Mouse (Mus musculus): ENCODE results near the gene Pcdh9. TPM values are rescaled to one million over a fixed set of nuclear protein-coding genes. Genes with fewer than 3 reads are reported as not detected.

Pcdh9 gene
- polyA plus RNA-seq, 1 experiment from 2014 or later: 8.3 TPM

DNA sequence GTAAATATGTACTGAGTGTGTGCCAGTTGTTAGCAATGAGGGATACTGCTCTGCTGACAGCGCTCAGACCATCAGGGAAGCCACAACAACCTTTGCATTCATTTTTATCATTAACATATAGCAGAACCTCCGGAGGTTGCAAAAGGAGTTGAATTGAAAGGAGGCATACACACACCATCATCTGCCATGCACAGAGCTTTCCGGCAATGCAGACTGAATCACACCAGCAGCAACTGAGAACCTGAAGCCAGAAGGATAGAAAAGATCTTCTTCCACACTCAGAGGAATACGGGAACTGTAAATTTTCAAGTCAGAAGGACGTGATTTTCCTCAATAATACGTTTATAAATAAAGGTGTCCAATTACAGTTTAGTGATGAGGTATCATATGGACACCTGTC, 747.1 kb downstream of the Pcdh9 start:
- H3K27me3 ChIP-seq (replicated peaks): no peaks in the 10 kb centered on the region
- peaks cover 3% of the 10 kb centered on the region; the same call in 1 of the 2 replicates for H3K4me1 ChIP-seq
- H3K36me3 ChIP-seq: no peaks in the 10 kb centered on the region
- no peak overlapping the region for H3K4me3 ChIP-seq
- WGBS: 73% methylated on average over 6 of the region's 6 CpGs
- H3K9ac ChIP-seq: no peak overlapping the region
- H3K9me3 ChIP-seq: no peaks in the 10 kb centered on the region
- H3K27ac ChIP-seq (replicated peaks): no peak overlapping the region
- ATAC-seq (ENCODE audit: extremely low read depth, insufficient number of reproducible peaks, low FRiP score, low TSS enrichment): no peak
- no peak overlapping the region for H3K4me2 ChIP-seq

DNA sequence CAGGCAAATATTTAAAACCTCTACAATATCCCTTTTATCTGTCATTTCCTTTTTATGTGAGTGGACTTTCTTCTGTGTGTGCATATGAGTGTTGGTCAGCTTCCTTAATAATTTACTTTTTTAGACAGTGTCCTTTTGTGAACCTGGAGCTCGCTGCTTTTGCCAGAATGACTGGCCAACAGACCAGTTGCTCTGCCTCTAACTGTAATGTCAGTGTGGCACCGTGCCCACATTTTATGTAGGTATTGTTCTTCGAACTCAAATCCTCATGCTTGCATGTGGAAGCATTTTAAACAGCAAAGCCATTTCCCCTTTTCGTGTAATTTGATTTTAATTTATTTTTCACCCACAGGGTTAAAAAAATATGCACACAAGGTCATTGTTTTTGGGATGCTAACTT, 748.4 kb downstream of the Pcdh9 start:
- H3K9me3 ChIP-seq: no peaks in the 10 kb centered on the region
- 69% methylated on average over 4 of the region's 4 CpGs for WGBS

DNA sequence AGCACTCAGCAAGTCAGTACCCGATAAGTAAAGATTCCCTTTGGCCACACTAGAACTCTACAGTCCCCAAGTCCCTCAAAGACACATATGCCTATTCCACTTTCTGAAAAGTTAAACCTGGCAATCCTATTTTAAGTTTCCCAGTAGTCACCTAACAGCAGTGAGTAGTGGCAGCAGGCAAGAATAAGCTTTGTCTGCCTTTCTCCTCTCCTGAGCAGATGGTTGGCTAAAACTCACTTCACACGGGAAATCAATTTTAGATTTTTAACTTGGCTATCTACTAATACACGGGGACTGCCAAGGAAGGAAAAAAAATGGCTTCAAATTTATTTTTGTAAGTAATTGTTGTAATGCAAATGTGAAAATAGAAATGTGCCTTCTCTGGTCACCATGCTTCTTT, 763.5 kb downstream of the Pcdh9 start:
- H3K4me2 ChIP-seq: no peak overlapping the region
- no peak overlapping the region for H3K4me3 ChIP-seq
- H3K27ac ChIP-seq (replicated peaks): no peak overlapping the region
- no peaks in the 10 kb centered on the region for H3K9me3 ChIP-seq
- no peak overlapping the region for H3K9ac ChIP-seq
- no peaks in the 10 kb centered on the region for H3K27me3 ChIP-seq (replicated peaks)
- no peaks in the 10 kb centered on the region for H3K4me1 ChIP-seq
- ATAC-seq (ENCODE audit: extremely low read depth, insufficient number of reproducible peaks, low FRiP score, low TSS enrichment): no peak
- no peaks in the 10 kb centered on the region for H3K36me3 ChIP-seq
- 78% methylated on average over 3 of the region's 3 CpGs for WGBS

More for the DNA sequence above, 748.4 kb downstream of the Pcdh9 start:
- ATAC-seq (ENCODE audit: extremely low read depth, insufficient number of reproducible peaks, low FRiP score, low TSS enrichment): no peak
- Histone ChIP-seq H3K36me3 (no peaks in the 10 kb centered on the region), H3K4me3 (no peak overlapping the region), H3K9ac (no peak overlapping the region), H3K4me1 (peaks cover 3% of the 10 kb centered on the region; the same call in 1 of the 2 replicates), H3K27me3 (replicated peaks) (no peaks in the 10 kb centered on the region), H3K27ac (replicated peaks) (no peak overlapping the region), H3K4me2 (no peak overlapping the region)

DNA sequence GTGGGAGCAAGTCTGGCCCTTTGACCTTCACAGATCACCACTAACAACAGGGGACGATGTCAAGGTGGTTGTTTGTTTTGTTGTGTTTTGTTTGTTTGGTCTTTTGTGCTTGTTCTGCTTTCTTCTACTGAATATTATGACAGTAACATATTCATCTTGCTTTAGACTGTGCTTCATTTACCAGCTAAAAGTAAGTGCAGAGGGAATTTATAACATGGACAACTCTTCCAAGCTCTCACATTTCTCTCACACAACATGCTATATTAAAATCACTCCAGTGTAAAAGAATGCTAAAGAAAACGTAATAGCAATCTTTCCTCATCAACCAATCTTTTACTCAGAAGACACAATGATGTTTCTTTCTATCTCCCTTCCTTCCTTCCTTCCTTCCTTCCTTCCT, 787.7 kb downstream of the Pcdh9 start:
- H3K27ac ChIP-seq (replicated peaks): no peak overlapping the region
- 50% methylated on average over 2 of the region's 2 CpGs for WGBS
- H3K36me3 ChIP-seq: no peaks in the 10 kb centered on the region
- no peak overlapping the region for H3K4me2 ChIP-seq
- H3K4me3 ChIP-seq: no peak overlapping the region
- no peak overlapping the region for H3K9ac ChIP-seq
- ATAC-seq (ENCODE audit: extremely low read depth, insufficient number of reproducible peaks, low FRiP score, low TSS enrichment): no peak
- H3K9me3 ChIP-seq: no peaks in the 10 kb centered on the region
- H3K27me3 ChIP-seq (replicated peaks): no peaks in the 10 kb centered on the region
- H3K4me1 ChIP-seq: no peaks in the 10 kb centered on the region

DNA sequence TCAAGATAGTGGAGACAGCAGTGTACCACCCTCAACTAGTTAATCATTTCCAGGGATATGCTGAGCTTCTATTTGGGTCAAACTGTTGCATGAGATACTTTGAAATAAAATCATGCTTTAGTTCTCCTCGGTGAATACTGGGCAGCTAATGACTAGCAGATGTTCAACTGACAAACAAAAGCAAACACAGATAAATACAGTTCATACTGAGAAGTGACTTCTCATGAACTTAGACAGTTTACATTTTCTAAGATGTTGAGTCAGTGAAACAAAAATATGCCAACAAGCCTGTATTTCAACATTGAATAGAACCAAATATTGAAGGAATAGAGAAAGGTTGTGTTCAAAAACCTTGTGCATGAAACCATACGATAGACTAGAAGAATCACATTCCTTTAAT, 795.4 kb downstream of the Pcdh9 start:
- Histone ChIP-seq H3K4me1 (peaks cover 28% of the 10 kb centered on the region), H3K36me3 (no peaks in the 10 kb centered on the region), H3K4me2 (no peak overlapping the region), H3K9me3 (no peaks in the 10 kb centered on the region), H3K4me3 (no peak overlapping the region), H3K27me3 (replicated peaks) (no peaks in the 10 kb centered on the region), H3K27ac (replicated peaks) (no peak overlapping the region), H3K9ac (no peak overlapping the region)
- 55% methylated on average over 2 of the region's 2 CpGs for WGBS
- no peak for ATAC-seq (ENCODE audit: extremely low read depth, insufficient number of reproducible peaks, low FRiP score, low TSS enrichment)

DNA sequence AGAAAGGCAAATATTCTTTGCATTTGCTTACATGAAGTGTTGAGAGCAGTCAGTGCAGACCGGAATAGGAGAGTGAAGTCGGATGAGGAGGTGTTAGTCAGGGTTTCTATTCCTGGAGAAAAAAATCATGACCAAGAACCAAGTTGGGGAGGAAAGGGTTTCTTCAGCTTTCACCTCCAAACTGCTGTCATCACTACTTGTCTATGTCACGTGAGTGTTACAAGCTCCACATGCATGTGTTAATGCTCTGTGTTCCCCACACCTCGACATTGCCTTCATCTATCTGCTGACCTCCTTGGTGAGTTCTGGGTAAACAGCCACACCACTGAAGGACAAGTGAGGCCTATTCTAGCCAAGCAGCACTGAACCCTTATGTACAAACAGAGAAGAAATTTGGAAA, 797.7 kb downstream of the Pcdh9 start:
- Histone ChIP-seq H3K9ac (no peak overlapping the region), H3K9me3 (no peaks in the 10 kb centered on the region), H3K27ac (replicated peaks) (peak overlapping the region; percentile 78), H3K4me1 (peaks cover 28% of the 10 kb centered on the region), H3K36me3 (no peaks in the 10 kb centered on the region), H3K4me2 (no peak overlapping the region; the same call in 1 of the 2 replicates), H3K27me3 (replicated peaks) (no peaks in the 10 kb centered on the region), H3K4me3 (no peak overlapping the region)
- no peak for ATAC-seq (ENCODE audit: extremely low read depth, insufficient number of reproducible peaks, low FRiP score, low TSS enrichment)
- 23% methylated on average over 4 of the region's 4 CpGs for WGBS

DNA sequence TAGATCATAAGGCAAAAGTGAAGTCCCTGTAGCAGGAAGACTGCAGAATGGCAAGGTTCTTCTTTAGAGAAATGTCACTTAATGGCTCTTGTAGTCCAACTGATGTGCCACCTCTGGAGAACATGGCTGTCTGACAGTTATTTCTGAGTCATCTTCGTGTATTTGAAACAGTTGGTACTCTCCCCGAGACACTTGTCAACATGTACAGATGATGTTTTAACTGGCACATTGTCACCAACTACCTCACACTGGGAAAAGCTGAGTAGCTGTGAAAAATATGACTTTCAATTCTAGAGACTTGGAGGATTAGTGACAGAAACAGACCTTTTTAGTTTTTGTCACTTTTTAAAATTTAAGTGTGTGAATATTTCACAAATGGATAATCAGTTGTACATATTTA, 804.8 kb downstream of the Pcdh9 start:
- Histone ChIP-seq H3K9ac (no peak overlapping the region), H3K4me2 (no peak overlapping the region), H3K27me3 (replicated peaks) (no peaks in the 10 kb centered on the region), H3K4me3 (no peak overlapping the region), H3K36me3 (no peaks in the 10 kb centered on the region), H3K4me1 (no peaks in the 10 kb centered on the region), H3K27ac (replicated peaks) (no peak overlapping the region), H3K9me3 (no peaks in the 10 kb centered on the region)
- ATAC-seq (ENCODE audit: extremely low read depth, insufficient number of reproducible peaks, low FRiP score, low TSS enrichment): no peak
- WGBS: 38% methylated on average over 2 of the region's 2 CpGs

DNA sequence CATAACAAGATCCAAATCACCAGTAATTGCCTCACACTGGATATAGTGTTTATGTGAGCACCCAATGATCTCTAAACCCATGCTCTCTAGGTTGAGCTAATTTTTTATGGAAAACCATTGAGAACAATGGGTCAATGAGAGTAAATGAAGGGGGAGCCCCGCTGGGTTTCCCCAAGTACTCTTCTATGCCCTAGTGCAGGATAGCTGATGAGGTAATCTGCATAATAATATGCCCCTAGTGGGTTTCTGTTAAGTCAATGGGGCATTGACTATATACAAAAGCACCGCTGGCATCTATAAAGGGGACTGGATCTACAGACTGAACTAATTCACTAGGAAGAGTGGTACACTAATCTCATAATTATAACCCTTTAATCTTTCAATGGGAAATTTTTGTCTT, 807.3 kb downstream of the Pcdh9 start:
- H3K27ac ChIP-seq (replicated peaks): no peak overlapping the region
- no peaks in the 10 kb centered on the region for H3K4me1 ChIP-seq
- WGBS: 34% methylated on average over 2 of the region's 2 CpGs
- no peaks in the 10 kb centered on the region for H3K36me3 ChIP-seq
- H3K4me3 ChIP-seq: no peak overlapping the region
- H3K9ac ChIP-seq: no peak overlapping the region
- no peak overlapping the region for H3K4me2 ChIP-seq
- no peaks in the 10 kb centered on the region for H3K9me3 ChIP-seq
- no peaks in the 10 kb centered on the region for H3K27me3 ChIP-seq (replicated peaks)
- no peak for ATAC-seq (ENCODE audit: extremely low read depth, insufficient number of reproducible peaks, low FRiP score, low TSS enrichment)

DNA sequence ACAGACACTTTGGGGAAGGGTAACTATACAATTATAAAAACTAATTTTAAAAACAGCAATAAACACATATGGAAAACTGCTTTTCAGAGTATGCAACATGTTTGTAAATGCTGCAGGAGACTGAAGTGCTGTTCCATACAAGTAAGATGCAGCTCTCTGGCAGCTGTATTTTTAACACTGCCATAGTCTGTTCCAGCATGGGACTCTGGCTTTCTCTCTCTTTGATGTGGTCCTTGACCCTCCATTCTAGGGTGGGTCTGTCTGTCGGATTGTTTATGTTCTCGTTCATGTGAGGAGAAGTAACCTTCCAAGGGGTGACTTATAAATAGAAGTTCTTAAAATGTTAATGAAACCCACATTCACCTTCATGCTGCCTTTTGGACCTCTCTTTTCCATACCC, 809.6 kb downstream of the Pcdh9 start:
- H3K4me3 ChIP-seq: no peak overlapping the region

DNA sequence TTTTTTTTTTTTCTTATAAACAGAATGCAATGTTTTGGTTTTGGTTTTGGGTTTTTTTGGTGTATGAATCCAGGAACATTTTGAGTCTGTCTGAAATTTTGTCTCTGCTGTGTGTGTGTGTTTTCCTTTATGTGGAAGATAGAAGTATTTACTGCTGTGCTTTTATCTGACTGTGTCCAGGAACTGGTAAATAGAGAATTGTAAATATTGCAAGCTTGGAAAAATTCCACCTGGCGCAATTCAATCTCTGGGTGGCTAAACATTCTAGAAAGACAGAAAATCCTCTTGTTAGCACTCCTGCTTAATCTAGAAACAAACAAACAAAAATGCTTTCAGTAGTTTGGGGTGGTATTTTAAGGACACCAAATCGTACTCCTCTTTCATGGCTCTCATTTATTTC, 814.7 kb downstream of the Pcdh9 start:
- Histone ChIP-seq H3K9ac (no peak overlapping the region), H3K4me3 (no peak overlapping the region), H3K36me3 (no peaks in the 10 kb centered on the region), H3K4me2 (no peak overlapping the region), H3K27ac (replicated peaks) (no peak overlapping the region), H3K4me1 (no peaks in the 10 kb centered on the region), H3K27me3 (replicated peaks) (no peaks in the 10 kb centered on the region), H3K9me3 (no peaks in the 10 kb centered on the region)
- 57% methylated on average over 2 of the region's 2 CpGs for WGBS
- no peak for ATAC-seq (ENCODE audit: extremely low read depth, insufficient number of reproducible peaks, low FRiP score, low TSS enrichment)

More for the DNA sequence above, 809.6 kb downstream of the Pcdh9 start:
- WGBS: 21% methylated on average over 2 of the region's 2 CpGs
- Histone ChIP-seq H3K36me3 (no peaks in the 10 kb centered on the region), H3K27me3 (replicated peaks) (no peaks in the 10 kb centered on the region), H3K4me1 (no peaks in the 10 kb centered on the region), H3K9me3 (no peaks in the 10 kb centered on the region), H3K4me2 (no peak overlapping the region), H3K9ac (no peak overlapping the region), H3K27ac (replicated peaks) (no peak overlapping the region)
- no peak for ATAC-seq (ENCODE audit: extremely low read depth, insufficient number of reproducible peaks, low FRiP score, low TSS enrichment)

DNA sequence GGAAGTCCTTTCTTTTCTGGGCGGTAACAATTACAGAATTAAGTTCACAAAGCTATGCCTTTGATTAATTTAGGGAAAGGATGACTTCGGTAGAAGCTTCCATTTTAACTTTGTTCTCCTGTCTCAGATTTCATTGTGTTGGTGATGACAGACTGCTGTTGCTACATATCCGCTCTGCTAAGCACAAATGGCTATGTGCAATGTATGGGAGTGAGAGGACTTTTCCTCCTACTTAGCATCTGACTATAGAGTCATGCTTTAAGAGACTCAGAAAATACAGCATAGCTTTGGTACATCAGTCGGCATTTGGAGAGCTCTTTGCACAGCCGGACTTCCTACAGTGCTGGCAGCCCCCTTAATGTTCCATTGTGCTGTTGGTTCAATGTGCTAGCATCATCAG, 818.1 kb downstream of the Pcdh9 start:
- H3K4me2 ChIP-seq: no peak overlapping the region
- no peaks in the 10 kb centered on the region for H3K36me3 ChIP-seq
- no peak overlapping the region for H3K27ac ChIP-seq (replicated peaks)
- no peaks in the 10 kb centered on the region for H3K27me3 ChIP-seq (replicated peaks)
- H3K4me1 ChIP-seq: peaks cover 9% of the 10 kb centered on the region; the same call in 1 of the 2 replicates
- no peak overlapping the region for H3K4me3 ChIP-seq
- no peaks in the 10 kb centered on the region for H3K9me3 ChIP-seq
- 76% methylated on average over 5 of the region's 5 CpGs for WGBS
- H3K9ac ChIP-seq: no peak overlapping the region
- no peak for ATAC-seq (ENCODE audit: extremely low read depth, insufficient number of reproducible peaks, low FRiP score, low TSS enrichment)

DNA sequence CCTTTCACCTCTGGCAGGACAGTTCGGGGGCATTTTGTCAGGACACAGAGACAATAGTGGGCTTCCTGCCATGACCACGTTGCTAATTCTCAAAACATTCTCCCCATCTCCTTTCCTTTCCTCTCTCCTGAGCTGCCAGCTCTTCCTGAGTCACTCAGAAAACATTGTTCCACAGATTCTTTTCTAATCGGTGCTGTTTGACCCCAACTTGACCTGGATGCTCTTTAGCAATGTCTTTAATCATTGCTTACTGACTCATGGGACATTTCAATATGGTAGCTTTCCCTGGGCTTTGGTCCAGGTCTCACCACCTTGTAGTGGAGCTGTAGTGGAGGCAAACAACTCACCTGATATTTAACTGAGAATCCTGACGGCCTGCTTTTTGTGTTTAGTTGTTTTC, 820.3 kb downstream of the Pcdh9 start:
- no peaks in the 10 kb centered on the region for H3K9me3 ChIP-seq
- H3K4me2 ChIP-seq: no peak overlapping the region
- no peaks in the 10 kb centered on the region for H3K36me3 ChIP-seq
- H3K4me3 ChIP-seq: no peak overlapping the region
- H3K27ac ChIP-seq (replicated peaks): no peak overlapping the region
- 44% methylated on average over 4 of the region's 4 CpGs for WGBS
- H3K4me1 ChIP-seq: peaks cover 9% of the 10 kb centered on the region; the same call in 1 of the 2 replicates
- H3K9ac ChIP-seq: no peak overlapping the region
- ATAC-seq (ENCODE audit: extremely low read depth, insufficient number of reproducible peaks, low FRiP score, low TSS enrichment): no peak
- no peaks in the 10 kb centered on the region for H3K27me3 ChIP-seq (replicated peaks)
